Mouse (Mus musculus) embryonic fibroblast, embryonic 13.5 days (primary cell): ENCODE data around the gene Wnt3a.

ENCODE experiments used
- CTCF ChIP-seq: IDR thresholded peaks from 2 replicates; pipeline ENCODE4 v1.5.1; 2011; ENCODE audit warnings: mild to moderate bottlenecking, control low read depth, low read length, moderate library complexity, borderline replicate concordance; ENCODE audit not compliant: insufficient read depth
- POLR2A ChIP-seq: IDR thresholded peaks from 2 replicates; pipeline ENCODE4 v1.6.1; 2011; ENCODE audit warnings: low read depth, mild to moderate bottlenecking, control low read depth, low read length, moderate library complexity

GRCm38 (mm10) chr11:59332938-59333337, 42.4 kb upstream of the Wnt3a start:
- TF ChIP-seq CTCF = no peak
- TF ChIP-seq POLR2A = no peak
